Mouse (Mus musculus): ENCODE measurements around the gene Napepld.
"Not testable (repeated sequence)": the region's sequence is repeated elsewhere in the genome, so short reads cannot be mapped to it uniquely, and the experiment has no call there.

The Napepld gene

GRCm38 (mm10) chr5:21703708-21704107 lies 2.5 kb upstream of the Napepld start:
- no peak for DNase-seq (ENCODE audit: low spot score)

GRCm38 (mm10) chr5:21702873-21703475 lies 1.8 kb upstream of the Napepld start:
- no peak for DNase-seq (ENCODE audit: low spot score)

- no peak for DNase-seq (ENCODE audit: low spot score)
Measured at GRCm38 (mm10) chr5:21702009-21702364, 791 bp upstream of the Napepld start.

- no peak for DNase-seq (ENCODE audit: low spot score)
Measured at GRCm38 (mm10) chr5:21700934-21701333, 262 bp downstream of the Napepld start.

GRCm38 (mm10) chr5:21700272-21700821 lies 849 bp downstream of the Napepld start:
- no peak for DNase-seq (ENCODE audit: low spot score)

- DNase-seq (ENCODE audit: low spot score): not testable (repeated sequence)
Measured at GRCm38 (mm10) chr5:21699555-21699954, 1.6 kb downstream of the Napepld start.

- no peak for DNase-seq (ENCODE audit: low spot score)
Measured at GRCm38 (mm10) chr5:21694854-21695490, 6.2 kb downstream of the Napepld start.

- DNase-seq (ENCODE audit: low spot score): no peak
Measured at GRCm38 (mm10) chr5:21693372-21693870, 7.8 kb downstream of the Napepld start.

GRCm38 (mm10) chr5:21692230-21692629 lies 9.0 kb downstream of the Napepld start:
- no peak for DNase-seq (ENCODE audit: low spot score)

- DNase-seq (ENCODE audit: low spot score): no peak
Measured at GRCm38 (mm10) chr5:21687042-21687441, 14.2 kb downstream of the Napepld start.

- DNase-seq (ENCODE audit: low spot score): no peak
Measured at GRCm38 (mm10) chr5:21685001-21685400, 16.2 kb downstream of the Napepld start.

GRCm38 (mm10) chr5:21683811-21684210 lies 17.4 kb downstream of the Napepld start:
- DNase-seq (ENCODE audit: low spot score): no peak

- no peak for DNase-seq (ENCODE audit: low spot score)
Measured at GRCm38 (mm10) chr5:21680940-21681339, 20.3 kb downstream of the Napepld start.

- DNase-seq (ENCODE audit: low spot score): no peak
Measured at GRCm38 (mm10) chr5:21680029-21680428, 21.2 kb downstream of the Napepld start.

GRCm38 (mm10) chr5:21678363-21678762 lies 22.8 kb downstream of the Napepld start:
- DNase-seq (ENCODE audit: low spot score): no peak

- DNase-seq (ENCODE audit: low spot score): no peak
Measured at GRCm38 (mm10) chr5:21677939-21678338, 23.3 kb downstream of the Napepld start.

GRCm38 (mm10) chr5:21675494-21675893 lies 25.7 kb downstream of the Napepld start:
- DNase-seq (ENCODE audit: low spot score): no peak

GRCm38 (mm10) chr5:21675019-21675418 lies 26.2 kb downstream of the Napepld start:
- DNase-seq (ENCODE audit: low spot score): no peak

GRCm38 (mm10) chr5:21673742-21674141 lies 27.5 kb downstream of the Napepld start:
- DNase-seq (ENCODE audit: low spot score): no peak

GRCm38 (mm10) chr5:21672812-21673635 lies 28.2 kb downstream of the Napepld start:
- DNase-seq (ENCODE audit: low spot score): no peak

- DNase-seq (ENCODE audit: low spot score): no peak
Measured at GRCm38 (mm10) chr5:21669307-21669706, 31.9 kb downstream of the Napepld start.
